Mouse (Mus musculus): ENCODE data around the gene Diras2.

GRCm38 (mm10) chr13:52575483-52575882 is 44.4 kb upstream of the Diras2 start:
- TF ChIP-seq CTCF (IDR thresholded peaks at IDR 0.05; ENCODE audit: extremely low read depth, insufficient read depth, insufficient read length, insufficient replicate concordance) = no peak
- no peak for TF ChIP-seq POLR2A (IDR thresholded peaks at IDR 0.05; ENCODE audit: low read depth, low read length)
